Mouse (Mus musculus) megakaryocyte, adult 5-6 weeks (primary cell): Measurements from ENCODE around the gene Fbxw11. TPM values are rescaled to one million over a fixed set of nuclear protein-coding genes. Genes with fewer than 3 reads are reported as not detected.

ENCODE experiments used
- total RNA-seq, 2 experiments: library from RNA; stranded (forward) in 1 of 2; stranded (reverse) in 1 of 2; fragments of 153-499, 151-499 nt in 1 of 2; fragments of 221-1000, 200-1000 nt in 1 of 2; gene quantifications; 2 replicates each; pipeline versions ENCODE4 v1.2.3 to v1.2.4; 2015 to 2017

Gene Fbxw11
- total RNA-seq, 2 experiments from 2014 or later, result 30.0 to 47.0 TPM

Other genes starting within 250 kb of the Fbxw11 start
- 2.3 and 3.4 TPM in 2 replicates for gene Ubtd2, start 187.4 kb upstream of the Fbxw11 start, total RNA-seq (2015)
- gene Ubtd2, start 187.4 kb upstream of the Fbxw11 start, total RNA-seq (2017), result 0.24 and 1.8 TPM in 2 replicates
- gene Efcab9, start 110.6 kb upstream of the Fbxw11 start, total RNA-seq (2015), result 0.20 and 2.2 TPM in 2 replicates
- 1.6 and 2.0 TPM in 2 replicates for gene Efcab9, start 110.6 kb upstream of the Fbxw11 start, total RNA-seq (2017)
- 88.8 and 98.5 TPM in 2 replicates for gene Stk10, start 109.4 kb upstream of the Fbxw11 start, total RNA-seq (2015)
- 115 and 125 TPM in 2 replicates for gene Stk10, start 109.4 kb upstream of the Fbxw11 start, total RNA-seq (2017)
- gene Smim23, start 181.9 kb downstream of the Fbxw11 start, total RNA-seq (2015), result not detected in 2 replicates
- gene Smim23, start 181.9 kb downstream of the Fbxw11 start, total RNA-seq (2017), result not detected in 2 replicates